Mouse (Mus musculus) CH12.LX (cell line): ENCODE results near the gene Dlx6. TPM values are rescaled to one million over a fixed set of nuclear protein-coding genes. Genes with fewer than 3 reads are reported as not detected.

Experiments used
- DNase-seq: peaks from one replicate; pipeline ENCODE4 v3.0.0-alpha.2; 2013; ENCODE audit errors: extremely low read depth
- H3K27ac ChIP-seq: 2 replicates; pipeline ENCODE4 v1.5.1; 2012; ENCODE audit warnings: low read depth, mild to moderate bottlenecking, control low read depth, moderate library complexity; ENCODE audit not compliant: insufficient read depth
- H3K27me3 ChIP-seq: replicated peaks from 2 replicates; pipeline ENCODE3; 2012; ENCODE audit warnings: inconsistent platforms
- H3K36me3 ChIP-seq, 2 experiments: replicated peaks in 1 of 2; 2 replicates each; pipeline versions ENCODE3 to v1.6.1; 2012; ENCODE audit warnings: inconsistent platforms in 1 of 2, low read length in 1 of 2, mild to moderate bottlenecking in 1 of 2, mixed read lengths in 1 of 2, moderate library complexity in 1 of 2; ENCODE audit not compliant: control insufficient read depth in 1 of 2, insufficient read depth in 1 of 2
- H3K4me1 ChIP-seq, 2 experiments: 2 replicates each; pipeline ENCODE4 v1.6.1; 2012; ENCODE audit warnings: inconsistent platforms in 1 of 2, moderate library complexity in 1 of 2; ENCODE audit not compliant: insufficient read depth in 2 of 2, control insufficient read depth in 1 of 2
- H3K4me2 ChIP-seq: 2 replicates; pipeline ENCODE4 v1.6.1; 2012; ENCODE audit warnings: low read depth, mild to moderate bottlenecking, control low read depth; ENCODE audit not compliant: poor library complexity, insufficient read depth, severe bottlenecking
- H3K4me3 ChIP-seq, 3 experiments: fragments of 150-350 bp in 1 of 3; sonication (generic) in 1 of 3; replicated peaks in 1 of 3; 2 replicates each; pipeline versions ENCODE3 to v1.5.1; 2011 to 2012; ENCODE audit warnings: low read depth in 2 of 3, low read length in 2 of 3, mild to moderate bottlenecking in 2 of 3, moderate library complexity in 2 of 3, control low read depth in 1 of 3, improper control_type of control experiment in 1 of 3, inconsistent platforms in 1 of 3, mixed read lengths in 1 of 3; ENCODE audit not compliant: poor library complexity in 1 of 3
- H3K79me2 ChIP-seq: replicated peaks from 2 replicates; pipeline ENCODE4 v1.6.1; 2012; ENCODE audit warnings: mild to moderate bottlenecking, moderate library complexity; ENCODE audit not compliant: control insufficient read depth, poor library complexity, insufficient read depth, severe bottlenecking; ENCODE audit errors: extremely low read depth
- H3K9ac ChIP-seq: 2 replicates; pipeline ENCODE4 v1.6.1; 2012; ENCODE audit warnings: low read depth, mild to moderate bottlenecking, control low read depth, moderate library complexity; ENCODE audit not compliant: insufficient read depth
- H3K9me3 ChIP-seq: replicated peaks from 2 replicates; pipeline ENCODE3; 2012; ENCODE audit warnings: low read length, inconsistent platforms, mixed read lengths
- BHLHE40 ChIP-seq: IDR thresholded peaks from 2 replicates; pipeline ENCODE4 v1.6.1; 2011; ENCODE audit warnings: mild to moderate bottlenecking, low read depth, low read length, improper control_type of control experiment
- CHD1 ChIP-seq: IDR thresholded peaks from 2 replicates; pipeline ENCODE4 v1.6.1; 2012; ENCODE audit warnings: low read depth, low read length, improper control_type of control experiment, inconsistent platforms
- CHD2 ChIP-seq: IDR thresholded peaks from 2 replicates; pipeline ENCODE4 v1.6.1; 2011; ENCODE audit warnings: low read length, improper control_type of control experiment
- CTCF ChIP-seq, 2 experiments: IDR thresholded peaks in 1 of 2; conservative IDR thresholded peaks in 1 of 2; 2 replicates each; pipeline ENCODE4 v1.5.1; 2011 to 2012; ENCODE audit warnings: low read depth in 2 of 2, low read length in 2 of 2, improper control_type of control experiment in 1 of 2, inconsistent platforms in 1 of 2, mild to moderate bottlenecking in 1 of 2, moderate library complexity in 1 of 2
- E2F4 ChIP-seq: IDR thresholded peaks from 2 replicates; pipeline ENCODE4 v1.6.1; 2011; ENCODE audit warnings: low read depth, low read length, improper control_type of control experiment; ENCODE audit not compliant: insufficient replicate concordance
- ELF1 ChIP-seq: IDR thresholded peaks from 2 replicates; pipeline ENCODE4 v1.6.1; 2014; ENCODE audit warnings: low read depth, mild to moderate bottlenecking, inconsistent platforms, low read length, improper control_type of control experiment
- EP300 ChIP-seq: IDR thresholded peaks from 2 replicates; pipeline ENCODE4 v1.6.1; 2011; ENCODE audit warnings: low read length, improper control_type of control experiment
- ETS1 ChIP-seq: conservative IDR thresholded peaks from 2 replicates; pipeline ENCODE4 v1.6.1; 2012; ENCODE audit warnings: low read depth, mild to moderate bottlenecking, inconsistent platforms, low read length, improper control_type of control experiment, moderate library complexity
- GABPA ChIP-seq: IDR thresholded peaks from 2 replicates; pipeline ENCODE4 v1.6.1; 2012; ENCODE audit warnings: low read depth, low read length, improper control_type of control experiment, inconsistent platforms; ENCODE audit not compliant: insufficient replicate concordance
- HCFC1 ChIP-seq: IDR thresholded peaks from 2 replicates; pipeline ENCODE4 v1.6.1; 2012; ENCODE audit warnings: low read depth, mild to moderate bottlenecking, inconsistent platforms, low read length, improper control_type of control experiment
- IRF4 ChIP-seq: IDR thresholded peaks from 2 replicates; pipeline ENCODE4 v1.6.1; 2014; ENCODE audit warnings: low read depth, mild to moderate bottlenecking, inconsistent platforms, low read length, improper control_type of control experiment
- JUN ChIP-seq: IDR thresholded peaks from 2 replicates; pipeline ENCODE4 v1.6.1; 2011; ENCODE audit warnings: low read depth, mild to moderate bottlenecking, low read length, improper control_type of control experiment, moderate library complexity; ENCODE audit not compliant: insufficient read depth
- JUND ChIP-seq: conservative IDR thresholded peaks from 2 replicates; pipeline ENCODE4 v1.6.1; 2011; ENCODE audit warnings: low read depth, low read length, improper control_type of control experiment
- KAT2A ChIP-seq: IDR thresholded peaks from 2 replicates; pipeline ENCODE4 v1.6.1; 2012; ENCODE audit warnings: low read length, improper control_type of control experiment, inconsistent platforms; ENCODE audit not compliant: insufficient replicate concordance
- MAFK ChIP-seq: IDR thresholded peaks from 2 replicates; pipeline ENCODE4 v1.6.1; 2011; ENCODE audit warnings: low read length, improper control_type of control experiment; ENCODE audit not compliant: insufficient replicate concordance
- MAX ChIP-seq: IDR thresholded peaks from 2 replicates; pipeline ENCODE4 v1.6.1; 2011; ENCODE audit warnings: low read length, improper control_type of control experiment
- MAZ ChIP-seq: IDR thresholded peaks from 2 replicates; pipeline ENCODE4 v1.6.1; 2012; ENCODE audit warnings: low read depth, mild to moderate bottlenecking, inconsistent platforms, low read length, improper control_type of control experiment, moderate library complexity
- MEF2A ChIP-seq: IDR thresholded peaks from 2 replicates; pipeline ENCODE4 v1.6.1; 2014; ENCODE audit warnings: low read depth, mild to moderate bottlenecking, inconsistent platforms, low read length, improper control_type of control experiment, borderline replicate concordance
- MXI1 ChIP-seq: IDR thresholded peaks from 2 replicates; pipeline ENCODE4 v1.6.1; 2011; ENCODE audit warnings: mild to moderate bottlenecking, low read depth, low read length, improper control_type of control experiment
- POLR2A ChIP-seq: IDR thresholded peaks from 2 replicates; pipeline ENCODE4 v1.6.1; 2011; ENCODE audit warnings: low read depth, mild to moderate bottlenecking, improper control_type of control experiment, low read length
- POLR2AphosphoS2 ChIP-seq: IDR thresholded peaks from 2 replicates; pipeline ENCODE4 v1.6.1; 2011; ENCODE audit warnings: low read depth, low read length, improper control_type of control experiment
- RCOR1 ChIP-seq: conservative IDR thresholded peaks from 2 replicates; pipeline ENCODE4 v1.6.1; 2012; ENCODE audit warnings: low read depth, mild to moderate bottlenecking, inconsistent platforms, low read length, improper control_type of control experiment
- SMC3 ChIP-seq: IDR thresholded peaks from 2 replicates; pipeline ENCODE4 v1.6.1; 2011; ENCODE audit warnings: low read depth, low read length, improper control_type of control experiment
- TBP ChIP-seq: conservative IDR thresholded peaks from 2 replicates; pipeline ENCODE4 v1.6.1; 2011; ENCODE audit warnings: low read depth, low read length, improper control_type of control experiment
- UBTF ChIP-seq: IDR thresholded peaks from 2 replicates; pipeline ENCODE4 v1.6.1; 2012; ENCODE audit warnings: low read depth, mild to moderate bottlenecking, inconsistent platforms, low read length, improper control_type of control experiment, moderate library complexity
- USF1 ChIP-seq: IDR thresholded peaks from 2 replicates; pipeline ENCODE4 v1.6.1; 2014; ENCODE audit warnings: low read depth, mild to moderate bottlenecking, inconsistent platforms, low read length, improper control_type of control experiment
- USF2 ChIP-seq: conservative IDR thresholded peaks from 2 replicates; pipeline ENCODE4 v1.6.1; 2011; ENCODE audit warnings: low read depth, low read length, improper control_type of control experiment
- ZC3H11A ChIP-seq: IDR thresholded peaks from 2 replicates; pipeline ENCODE4 v1.6.1; 2012; ENCODE audit warnings: low read depth, mild to moderate bottlenecking, inconsistent platforms, low read length, improper control_type of control experiment
- ZKSCAN1 ChIP-seq: IDR thresholded peaks from 2 replicates; pipeline ENCODE4 v1.6.1; 2012; ENCODE audit warnings: low read depth, inconsistent platforms, low read length, improper control_type of control experiment, borderline replicate concordance
- ZMIZ1 ChIP-seq: IDR thresholded peaks from 2 replicates; pipeline ENCODE4 v1.6.1; 2012; ENCODE audit warnings: low read depth, mild to moderate bottlenecking, inconsistent platforms, low read length, improper control_type of control experiment
- ZNF384 ChIP-seq: IDR thresholded peaks from 2 replicates; pipeline ENCODE4 v1.6.1; 2012; ENCODE audit warnings: low read depth, low read length, improper control_type of control experiment, inconsistent platforms
- dilution Hi-C: fragments of 300-500 bp; cut with MboI; formaldehyde crosslinking; loops from 2 replicates; pipeline ENCODE4 v1.14.3; 2020; ENCODE audit warnings: low sequenced_read_pairs; ENCODE audit not compliant: extremely low pct_unique_long_range_greater_than_20kb, extremely low pct_ligation_motif_present
- in situ Hi-C: fragments of 300-500 bp; cut with MboI; formaldehyde crosslinking; loops from 3 replicates; pipeline ENCODE4 v1.14.3; 2019; ENCODE audit warnings: low sequenced_read_pairs, low pct_ligation_motif_present, low pct_unique_long_range_greater_than_20kb, mixed read lengths
- polyA plus RNA-seq: library from polyadenylated mRNA; unstranded; fragments of >175 nt; gene quantifications from 2 replicates; pipeline ENCODE4 v1.2.1, GENCODE M21; 2012; ENCODE audit warnings: low read depth; ENCODE audit not compliant: insufficient read length
- total RNA-seq, 2 experiments: library from RNA; depleted of rRNA; stranded (reverse); fragments of 300-350 nt in 1 of 2; fragments of >200 nt in 1 of 2; gene quantifications; 2 replicates each; pipeline ENCODE4 v1.2.3; 2012 to 2014

Gene Dlx6
- total and polyA plus RNA-seq, 3 experiments = not detected

DNA sequence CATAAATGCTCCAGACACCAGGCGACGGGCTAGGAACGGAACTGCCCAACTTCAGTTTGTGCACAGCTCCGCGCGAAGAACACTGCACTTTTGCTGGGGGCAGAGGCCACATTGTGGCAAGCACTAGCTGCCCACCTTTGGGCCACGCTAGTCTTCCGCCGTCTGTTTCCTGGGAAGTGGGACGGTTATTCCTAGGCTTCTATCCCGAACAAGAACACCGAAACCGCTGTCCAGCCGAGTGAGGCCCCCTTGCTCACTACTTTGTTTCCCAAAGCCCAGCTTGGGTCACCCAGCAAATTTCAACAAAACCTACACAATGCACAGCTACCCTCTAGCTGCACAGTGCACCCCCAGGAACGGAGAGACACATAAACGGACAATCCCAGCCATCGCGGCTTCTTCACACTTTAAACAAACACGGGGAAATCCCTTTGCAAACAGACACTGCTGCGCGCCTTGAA, 3.2 kb upstream of the Dlx6 start:
- Histone ChIP-seq H3K9me3 (peaks cover 9% of the 10 kb centered on the region), H3K9ac (no peak overlapping the region), H3K36me3 (no peaks in the 10 kb centered on the region), H3K4me1 (peaks cover 0 to 24% of the 10 kb centered on the region in 2 experiments; a peak in 2 of 4 replicates), H3K27me3 (peaks cover 3% of the 10 kb centered on the region), H3K27ac (no peak overlapping the region), H3K79me2 (no peaks in the 10 kb centered on the region), H3K4me3 (peak overlapping the region in 2 of 3 experiments; percentile 43), H3K4me2 (peak overlapping the region; percentile 93)
- no peak for DNase-seq
- TF ChIP-seq IRF4 (no peak), ETS1 (no peak), EP300 (peak; percentile 21; the same call in 1 of the 2 replicates), POLR2A (no peak), BHLHE40 (no peak), GABPA (no peak)
- dilution Hi-C loops (no loop called here), in situ Hi-C loops (no loop called here)

- no peak overlapping the region for H3K27ac ChIP-seq
- H3K4me1 ChIP-seq = peaks cover 0 to 24% of the 10 kb centered on the region in 2 experiments; a peak in 2 of 4 replicates
- in situ Hi-C loops (no loop called here), dilution Hi-C loops (no loop called here)
- H3K36me3 ChIP-seq = no peaks in the 10 kb centered on the region
- peaks cover 9% of the 10 kb centered on the region for H3K9me3 ChIP-seq
- peaks cover 3% of the 10 kb centered on the region for H3K27me3 ChIP-seq
- H3K79me2 ChIP-seq = no peaks in the 10 kb centered on the region
- H3K4me2 ChIP-seq = peak overlapping the region; percentile 93
- DNase-seq = peak; percentile 79
- peak overlapping the region; percentile 7; the same call in 1 of the 2 replicates for H3K9ac ChIP-seq
- H3K4me3 ChIP-seq = peak overlapping the region in 2 of 3 experiments; percentile 43
- TF ChIP-seq RCOR1 (no peak; the same call in 1 of the 2 replicates), GABPA (no peak), CHD2 (no peak), JUND (no peak), JUN (no peak), ELF1 (no peak), ZMIZ1 (no peak), ZNF384 (no peak), ZC3H11A (no peak), MAX (0 out of 2 replicates have a peak, but pooled peaks have one; percentile 17), KAT2A (no peak), POLR2AphosphoS2 (no peak), BHLHE40 (peak; percentile 43), E2F4 (no peak), USF2 (no peak), POLR2A (no peak), MEF2A (no peak), USF1 (no peak), HCFC1 (no peak), CTCF (conservative IDR thresholded peaks at IDR 0.05 in 1 of 2, IDR thresholded peaks at IDR 0.05 in 1 of 2; ENCODE audit: low read depth in 2 of 2, low read length in 2 of 2) (no peak), CHD1 (no peak), MXI1 (peak; percentile 31; the same call in 1 of the 2 replicates), MAFK (no peak), ETS1 (no peak), TBP (no peak), ZKSCAN1 (no peak), MAZ (no peak), EP300 (no peak), SMC3 (no peak), UBTF (no peak)
Measured at GRCm38 (mm10) chr6:6860411-6861085, 2.6 kb upstream of the Dlx6 start.
